Mouse (Mus musculus) right cerebral cortex, adult 18-20 months (tissue): ENCODE measurements around the gene 3110082J24Rik.

ENCODE experiments used
- DNase-seq: peaks from one replicate; pipeline ENCODE4 v3.0.0; 2022; ENCODE audit warnings: mixed read lengths

Gene 3110082J24Rik

GRCm38 (mm10) chr5:30114761-30115140 is 8.9 kb upstream of the 3110082J24Rik start:
- no peak for DNase-seq

- DNase-seq, result peak; percentile 49
Measured at GRCm38 (mm10) chr5:30113881-30114760, 8.2 kb upstream of the 3110082J24Rik start.

GRCm38 (mm10) chr5:30112533-30113068 is 6.7 kb upstream of the 3110082J24Rik start:
- DNase-seq, result no peak

- DNase-seq, result no peak
Measured at GRCm38 (mm10) chr5:30111771-30112170, 5.9 kb upstream of the 3110082J24Rik start.

- DNase-seq, result no peak
Measured at GRCm38 (mm10) chr5:30111126-30111525, 5.2 kb upstream of the 3110082J24Rik start.

GRCm38 (mm10) chr5:30110371-30111060 is 4.6 kb upstream of the 3110082J24Rik start:
- DNase-seq, result no peak

GRCm38 (mm10) chr5:30109899-30110298 is 4.0 kb upstream of the 3110082J24Rik start:
- DNase-seq, result no peak

- DNase-seq, result no peak
Measured at GRCm38 (mm10) chr5:30108233-30108632, 2.3 kb upstream of the 3110082J24Rik start.

- no peak for DNase-seq
Measured at GRCm38 (mm10) chr5:30107611-30108041, 1.7 kb upstream of the 3110082J24Rik start.

- no peak for DNase-seq
Measured at GRCm38 (mm10) chr5:30107186-30107585, 1.3 kb upstream of the 3110082J24Rik start.

- no peak for DNase-seq
Measured at GRCm38 (mm10) chr5:30106756-30107155, 870 bp upstream of the 3110082J24Rik start.

GRCm38 (mm10) chr5:30104841-30105667 is 832 bp downstream of the 3110082J24Rik start, which contains the start of gene Garem2:
TSS of gene Garem2 (plus strand) at chr5:30105161.
- no peak for DNase-seq

- peak; percentile 41 for DNase-seq
Measured at GRCm38 (mm10) chr5:30104339-30104738, 1.5 kb downstream of the 3110082J24Rik start.

GRCm38 (mm10) chr5:30103340-30103739 is 2.5 kb downstream of the 3110082J24Rik start:
- no peak for DNase-seq

GRCm38 (mm10) chr5:30098260-30098659 is 7.6 kb downstream of the 3110082J24Rik start:
- DNase-seq, result no peak

GRCm38 (mm10) chr5:30095731-30096130 is 10.2 kb downstream of the 3110082J24Rik start:
- no peak for DNase-seq

GRCm38 (mm10) chr5:30094399-30094798 is 11.5 kb downstream of the 3110082J24Rik start:
- DNase-seq, result no peak

- no peak for DNase-seq
Measured at GRCm38 (mm10) chr5:30092701-30093100, 13.2 kb downstream of the 3110082J24Rik start.

- DNase-seq, result peak; percentile 76
Measured at GRCm38 (mm10) chr5:30072825-30073821, 32.8 kb downstream of the 3110082J24Rik start, which contains the start of gene Tyms. TSS of gene Tyms (minus strand) at chr5:30073617.

- no peak for DNase-seq
Measured at GRCm38 (mm10) chr5:30072377-30072776, 33.5 kb downstream of the 3110082J24Rik start.

- no peak for DNase-seq
Measured at GRCm38 (mm10) chr5:30071677-30072076, 34.2 kb downstream of the 3110082J24Rik start.
